In genomic region chr2:153003681-153004338, GRCm38 (mm10) we compare ENCODE assay signal across 23 mouse cellular contexts. TPM values are rescaled to one million over a fixed set of nuclear protein-coding genes. Genes with fewer than 3 reads are reported as not detected.
A peak's percentile ranks its signal among the peaks of the same experiment; 100 is the strongest.
DNase-seq lines count a peak whose midpoint lies in the region; ATAC-seq and TF ChIP-seq lines count a peak whose summit lies in the region.
"Had no signal": no experiment of that assay in that cellular context is flagged by ENCODE, and none has a peak within 500 bp of the region (broad histone marks: within the 10 kb centered on the region; RNA-seq: fewer than 3 reads in every experiment).

No protein-coding gene starts in this region.

- DNase-seq in hindbrain, postnatal 0 days (ENCODE audit: low spot score), result peak; percentile 49
- no peak for DNase-seq in hindbrain, embryonic 14.5 days (ENCODE audit: low spot score)
- DNase-seq in forebrain, embryonic 14.5 days (ENCODE audit: low spot score), result peak; percentile 55
- DNase-seq in gastrocnemius, postnatal 14 days, result no peak
- DNase-seq: cerebellum, postnatal 36 days; heart, adult 2 months; kidney, adult 18-20 months; kidney, postnatal 25 days; right cerebral cortex, postnatal 14 days; thymus, adult 2 months had no signal

- no peaks in the 10 kb centered on the region for H3K9me3 ChIP-seq in hindbrain, postnatal 0 days (ENCODE audit: low read length)
- no peaks in the 10 kb centered on the region for H3K9me3 ChIP-seq in hindbrain, embryonic 14.5 days (ENCODE audit: control insufficient read depth, low read length)
- H3K9me3 ChIP-seq in forebrain, embryonic 14.5 days (replicated peaks; ENCODE audit: control insufficient read depth, low read length), result no peaks in the 10 kb centered on the region
- H3K9me3 ChIP-seq in midbrain, embryonic 13.5 days, result no peaks in the 10 kb centered on the region
- H3K9me3 ChIP-seq in intestine, postnatal 0 days (ENCODE audit: control insufficient read depth), result no peaks in the 10 kb centered on the region
- H3K9me3 ChIP-seq: heart, embryonic 15.5 days; hindbrain, embryonic 15.5 days; limb, embryonic 13.5 days; stomach, embryonic 15.5 days had no signal

- WGBS in hindbrain, postnatal 0 days, result 36% methylated on average over 13 of the region's 13 CpGs
- 33% methylated on average over 13 of the region's 13 CpGs for WGBS in hindbrain, embryonic 14.5 days
- WGBS in forebrain, embryonic 14.5 days, result 18% methylated on average over 13 of the region's 13 CpGs
- WGBS in midbrain, embryonic 13.5 days, result 37% methylated on average over 13 of the region's 13 CpGs
- WGBS in intestine, postnatal 0 days, result 67% methylated on average over 13 of the region's 13 CpGs

- H3K27me3 ChIP-seq in hindbrain, postnatal 0 days (ENCODE audit: insufficient read depth, low read length), result no peaks in the 10 kb centered on the region
- H3K27me3 ChIP-seq in hindbrain, embryonic 14.5 days (ENCODE audit: control insufficient read depth, insufficient read depth, low read length), result no peaks in the 10 kb centered on the region
- H3K27me3 ChIP-seq in forebrain, embryonic 14.5 days (replicated peaks; ENCODE audit: control insufficient read depth, insufficient read depth, low read length), result no peaks in the 10 kb centered on the region
- no peaks in the 10 kb centered on the region for H3K27me3 ChIP-seq in midbrain, embryonic 13.5 days
- no peaks in the 10 kb centered on the region for H3K27me3 ChIP-seq in intestine, postnatal 0 days (replicated peaks; ENCODE audit: control insufficient read depth, insufficient read depth, low read length)
- H3K27me3 ChIP-seq: hindbrain, embryonic 15.5 days; limb, embryonic 13.5 days; Patski; stomach, embryonic 15.5 days had no signal

- H3K9ac ChIP-seq in hindbrain, postnatal 0 days (replicated peaks; ENCODE audit: low read length), result no peak overlapping the region
- no peak overlapping the region for H3K9ac ChIP-seq in hindbrain, embryonic 14.5 days
- H3K9ac ChIP-seq in forebrain, embryonic 14.5 days (ENCODE audit: low read length), result no peak overlapping the region
- H3K9ac ChIP-seq in midbrain, embryonic 13.5 days (replicated peaks), result no peak overlapping the region
- H3K9ac ChIP-seq in intestine, postnatal 0 days (ENCODE audit: low read depth, low read length), result no peak overlapping the region
- H3K9ac ChIP-seq: heart, embryonic 15.5 days; hindbrain, embryonic 15.5 days; limb, embryonic 13.5 days; liver, embryonic 14.5 days; stomach, embryonic 15.5 days had no signal

- H3K4me1 ChIP-seq in hindbrain, postnatal 0 days (ENCODE audit: insufficient read depth, low read length), result no peaks in the 10 kb centered on the region
- no peaks in the 10 kb centered on the region for H3K4me1 ChIP-seq in hindbrain, embryonic 14.5 days (replicated peaks; ENCODE audit: control insufficient read depth, insufficient read depth, low read length)
- H3K4me1 ChIP-seq in forebrain, embryonic 14.5 days (ENCODE audit: control insufficient read depth, insufficient read depth, low read length), result peaks cover 4% of the 10 kb centered on the region; the same call in 1 of the 2 replicates
- H3K4me1 ChIP-seq in midbrain, embryonic 13.5 days (replicated peaks), result peaks cover 10% of the 10 kb centered on the region
- H3K4me1 ChIP-seq in intestine, postnatal 0 days (replicated peaks; ENCODE audit: control insufficient read depth, insufficient read depth, low read length), result no peaks in the 10 kb centered on the region
- H3K4me1 ChIP-seq: heart, embryonic 15.5 days; hindbrain, embryonic 15.5 days; limb, embryonic 13.5 days; stomach, embryonic 15.5 days had no signal

- H3K36me3 ChIP-seq in hindbrain, postnatal 0 days (ENCODE audit: insufficient read depth, low read length), result peaks cover 16% of the 10 kb centered on the region
- H3K36me3 ChIP-seq in hindbrain, embryonic 14.5 days (replicated peaks; ENCODE audit: control insufficient read depth, insufficient read depth), result peaks cover 27% of the 10 kb centered on the region
- peaks cover 29% of the 10 kb centered on the region for H3K36me3 ChIP-seq in forebrain, embryonic 14.5 days (ENCODE audit: control insufficient read depth, insufficient read depth, low read length)
- H3K36me3 ChIP-seq in midbrain, embryonic 13.5 days, result peaks cover 30% of the 10 kb centered on the region
- H3K36me3 ChIP-seq in intestine, postnatal 0 days (ENCODE audit: control insufficient read depth, insufficient read depth), result peaks cover 5% of the 10 kb centered on the region

- ATAC-seq in hindbrain, postnatal 0 days, result no peak
- no peak for ATAC-seq in hindbrain, embryonic 14.5 days (ENCODE audit: low FRiP score)
- ATAC-seq in common myeloid progenitor, adult 5-6 weeks (replicated peaks; ENCODE audit: low read depth, poor library complexity, severe bottlenecking), result peak; percentile 88
- peak; percentile 50 for ATAC-seq in forebrain, embryonic 14.5 days
- no peak for ATAC-seq in midbrain, embryonic 13.5 days
- ATAC-seq in intestine, postnatal 0 days, result no peak
- ATAC-seq: lung, postnatal 0 days; Patski had no signal

- H3K4me2 ChIP-seq in hindbrain, postnatal 0 days (ENCODE audit: low read depth, low read length), result no peak overlapping the region
- no peak overlapping the region for H3K4me2 ChIP-seq in hindbrain, embryonic 14.5 days (replicated peaks)
- no peak overlapping the region for H3K4me2 ChIP-seq in forebrain, embryonic 14.5 days (ENCODE audit: low read length)
- H3K4me2 ChIP-seq in midbrain, embryonic 13.5 days (replicated peaks), result 0 out of 2 replicates have a peak overlapping the region, but pooled peaks have one; percentile 1
- no peak overlapping the region for H3K4me2 ChIP-seq in intestine, postnatal 0 days (replicated peaks; ENCODE audit: low read depth)
- H3K4me2 ChIP-seq: heart, embryonic 15.5 days; hindbrain, embryonic 15.5 days; limb, embryonic 13.5 days; stomach, embryonic 15.5 days had no signal

- H3K27ac ChIP-seq in hindbrain, postnatal 0 days, result no peak overlapping the region
- no peak overlapping the region for H3K27ac ChIP-seq in hindbrain, embryonic 14.5 days
- no peak overlapping the region for H3K27ac ChIP-seq in forebrain, embryonic 14.5 days (ENCODE audit: low read depth, low read length)
- 0 out of 2 replicates have a peak overlapping the region, but pooled peaks have one; percentile 6 for H3K27ac ChIP-seq in midbrain, embryonic 13.5 days
- no peak overlapping the region for H3K27ac ChIP-seq in intestine, postnatal 0 days (ENCODE audit: low read depth, low read length)
- H3K27ac ChIP-seq: heart, adult 2 months; heart, embryonic 15.5 days; hindbrain, embryonic 15.5 days; limb, embryonic 13.5 days; liver, embryonic 14.5 days; stomach, embryonic 15.5 days had no signal

- TF ChIP-seq CTCF in hindbrain, postnatal 0 days (IDR thresholded peaks at IDR 0.05; ENCODE audit: low read depth), result no peak
- no peak for TF ChIP-seq CTCF in intestine, postnatal 0 days (IDR thresholded peaks at IDR 0.05; ENCODE audit: low read depth)

- intact Hi-C loops in gastrocnemius, postnatal 14 days (cut with DNase I; ENCODE audit: low total_unique reads), result no loop called here

- H3K4me3 ChIP-seq in hindbrain, postnatal 0 days (ENCODE audit: low read length), result no peak overlapping the region
- H3K4me3 ChIP-seq in hindbrain, embryonic 14.5 days (replicated peaks; ENCODE audit: low read length), result no peak overlapping the region
- H3K4me3 ChIP-seq in forebrain, embryonic 14.5 days (ENCODE audit: low read depth, low read length), result no peak overlapping the region
- no peak overlapping the region for H3K4me3 ChIP-seq in midbrain, embryonic 13.5 days (replicated peaks)
- H3K4me3 ChIP-seq in intestine, postnatal 0 days (ENCODE audit: low read depth, low read length), result no peak overlapping the region
- H3K4me3 ChIP-seq: heart, adult 2 months; heart, embryonic 15.5 days; hindbrain, embryonic 15.5 days; limb, embryonic 13.5 days; stomach, embryonic 15.5 days had no signal

RNA-seq across cellular contexts. Expression of gene Pdrg1, which starts 11.4 kb away (rescaled TPM):
- total RNA-seq in hindbrain, postnatal 0 days (2014; rRNA removed), result 45.3 and 85.8 TPM in 2 replicates
- polyA plus RNA-seq in hindbrain, postnatal 0 days (2015; fragmentation: Nextera tagmentation; extraction: Ambion mirVana), result 221 and 224 TPM in 2 replicates
- 137 and 149 TPM in 2 replicates for polyA plus RNA-seq in hindbrain, embryonic 14.5 days (2014; fragmentation: Nextera tagmentation; extraction: Ambion mirVana)
- 109 and 138 TPM in 2 replicates for total RNA-seq in common myeloid progenitor, adult 5-6 weeks (2017)
- polyA plus RNA-seq in forebrain, embryonic 14.5 days (2014; fragmentation: Nextera tagmentation; extraction: Ambion mirVana), result 108 and 118 TPM in 2 replicates
- polyA plus RNA-seq in midbrain, embryonic 13.5 days (2015; fragmentation: Nextera tagmentation; extraction: Ambion mirVana), result 175 and 193 TPM in 2 replicates
- 10 to 100 TPM; 56.8 to 65.5 TPM for total RNA-seq in gastrocnemius, postnatal 14 days (2021)
- polyA plus RNA-seq in intestine, postnatal 0 days (2015; fragmentation: Nextera tagmentation; extraction: Ambion mirVana), result 47.0 and 50.3 TPM in 2 replicates

RNA-seq across cellular contexts. Expression of gene Xkr7, which starts 27.8 kb away (rescaled TPM):
- total RNA-seq in hindbrain, postnatal 0 days (2014; rRNA removed), result 65.0 and 74.1 TPM in 2 replicates
- polyA plus RNA-seq in hindbrain, postnatal 0 days (2015; fragmentation: Nextera tagmentation; extraction: Ambion mirVana), result 1.5 and 1.6 TPM in 2 replicates
- polyA plus RNA-seq in hindbrain, embryonic 14.5 days (2014; fragmentation: Nextera tagmentation; extraction: Ambion mirVana), result 0.84 and 1.8 TPM in 2 replicates
- not detected in 2 replicates for total RNA-seq in common myeloid progenitor, adult 5-6 weeks (2017)
- 0.87 and 1.0 TPM in 2 replicates for polyA plus RNA-seq in forebrain, embryonic 14.5 days (2014; fragmentation: Nextera tagmentation; extraction: Ambion mirVana)
- polyA plus RNA-seq in midbrain, embryonic 13.5 days (2015; fragmentation: Nextera tagmentation; extraction: Ambion mirVana), result 1.7 and 2.0 TPM in 2 replicates
- total RNA-seq in gastrocnemius, postnatal 14 days (2021), result under 1 TPM in 1 of 2 experiments, not detected in 1; 0.37 TPM
- not detected in 2 replicates for polyA plus RNA-seq in intestine, postnatal 0 days (2015; fragmentation: Nextera tagmentation; extraction: Ambion mirVana)
- total RNA-seq: gastrocnemius, adult 18-20 months; heart, adult 2 months had no signal
- polyA plus RNA-seq: activated CD4-positive, CD25-positive, alpha-beta regulatory T cell, adult 4 months; heart, embryonic 15.5 days; limb, embryonic 13.5 days; liver, embryonic 14.5 days; lung, postnatal 0 days; Patski; spleen, adult 2 months had no signal

RNA-seq across cellular contexts. Expression of gene Ttll9, which starts 41.5 kb away (rescaled TPM):
- 5.2 and 7.3 TPM in 2 replicates for total RNA-seq in hindbrain, postnatal 0 days (2014; rRNA removed)
- 5.9 and 6.5 TPM in 2 replicates for polyA plus RNA-seq in hindbrain, postnatal 0 days (2015; fragmentation: Nextera tagmentation; extraction: Ambion mirVana)
- 8.0 and 11.2 TPM in 2 replicates for polyA plus RNA-seq in hindbrain, embryonic 14.5 days (2014; fragmentation: Nextera tagmentation; extraction: Ambion mirVana)
- 0.50 and 1.6 TPM in 2 replicates for total RNA-seq in common myeloid progenitor, adult 5-6 weeks (2017)
- 2.5 and 4.3 TPM in 2 replicates for polyA plus RNA-seq in forebrain, embryonic 14.5 days (2014; fragmentation: Nextera tagmentation; extraction: Ambion mirVana)
- polyA plus RNA-seq in midbrain, embryonic 13.5 days (2015; fragmentation: Nextera tagmentation; extraction: Ambion mirVana), result 3.4 and 3.9 TPM in 2 replicates
- not detected for total RNA-seq in gastrocnemius, postnatal 14 days (2021)
- polyA plus RNA-seq in intestine, postnatal 0 days (2015; fragmentation: Nextera tagmentation; extraction: Ambion mirVana), result 0.65 TPM in 1 of 2 replicates, not detected in the other
- total RNA-seq: gastrocnemius, adult 18-20 months; heart, adult 2 months had no signal

RNA-seq across cellular contexts. Expression of gene Dusp15, which starts 52.3 kb away (rescaled TPM):
- 32.0 and 47.0 TPM in 2 replicates for total RNA-seq in hindbrain, postnatal 0 days (2014; rRNA removed)
- 20.8 and 21.2 TPM in 2 replicates for polyA plus RNA-seq in hindbrain, postnatal 0 days (2015; fragmentation: Nextera tagmentation; extraction: Ambion mirVana)
- 8.8 and 11.0 TPM in 2 replicates for polyA plus RNA-seq in hindbrain, embryonic 14.5 days (2014; fragmentation: Nextera tagmentation; extraction: Ambion mirVana)
- not detected in 2 replicates for total RNA-seq in common myeloid progenitor, adult 5-6 weeks (2017)
- polyA plus RNA-seq in forebrain, embryonic 14.5 days (2014; fragmentation: Nextera tagmentation; extraction: Ambion mirVana), result 6.4 and 6.6 TPM in 2 replicates
- polyA plus RNA-seq in midbrain, embryonic 13.5 days (2015; fragmentation: Nextera tagmentation; extraction: Ambion mirVana), result 3.5 and 6.3 TPM in 2 replicates
- total RNA-seq in gastrocnemius, postnatal 14 days (2021), result 1 to 10 TPM in 1 of 2 experiments, under 1 TPM in 1; 0.62 to 3.3 TPM
- polyA plus RNA-seq in intestine, postnatal 0 days (2015; fragmentation: Nextera tagmentation; extraction: Ambion mirVana), result 0.13 TPM in 1 of 2 replicates, not detected in the other
- total RNA-seq: heart, adult 2 months had no signal
- polyA plus RNA-seq: activated CD4-positive, CD25-positive, alpha-beta regulatory T cell, adult 4 months; lung, postnatal 0 days had no signal

Comparison
In these comparisons a context has a peak if more than half of its experiments do, and no peak if none do; other contexts are left out.
1. DNase-seq: peak in hindbrain, postnatal 0 days (single experiment) and forebrain, embryonic 14.5 days (single experiment); none in hindbrain, embryonic 14.5 days (single experiment) and gastrocnemius, postnatal 14 days (single experiment).
2. ATAC-seq: peak in common myeloid progenitor, adult 5-6 weeks (single experiment) and forebrain, embryonic 14.5 days (single experiment); none in hindbrain, postnatal 0 days (single experiment), hindbrain, embryonic 14.5 days (single experiment), midbrain, embryonic 13.5 days (single experiment) and intestine, postnatal 0 days (single experiment).